In genomic region chr10:24407411-24408227, GRCm38 (mm10) we compare ENCODE assay signal across 15 mouse cellular contexts.
DNase-seq lines count a peak whose midpoint lies in the region; ATAC-seq lines count a peak whose summit lies in the region.
"Had no signal": no experiment of that assay in that cellular context is flagged by ENCODE, and none has a peak within 500 bp of the region (broad histone marks: within the 10 kb centered on the region; RNA-seq: fewer than 3 reads in every experiment).

No protein-coding gene starts in this region.

- H3K9me3 ChIP-seq in hindbrain, embryonic 13.5 days, result no peaks in the 10 kb centered on the region
- no peaks in the 10 kb centered on the region for H3K9me3 ChIP-seq in midbrain, embryonic 15.5 days
- H3K9me3 ChIP-seq: embryonic facial prominence, embryonic 10.5 days; limb, embryonic 15.5 days had no signal

- ATAC-seq in hindbrain, embryonic 13.5 days (ENCODE audit: low FRiP score), result peak; percentile 59; the same call in 1 of the 2 replicates
- ATAC-seq in midbrain, embryonic 15.5 days (replicated peaks), result peak; percentile 78

- DNase-seq in R1 (ENCODE audit: low read depth, low spot score), result peak; percentile 19
- peak; percentile 54 for DNase-seq in embryo, embryonic 11 days
- DNase-seq in right cerebral cortex, postnatal 25 days, result no peak
- DNase-seq in spleen, adult 12 weeks (ENCODE audit: low spot score), result no peak
- no peak for DNase-seq in kidney, postnatal 14 days
- DNase-seq: adrenal gland, adult 2 months; cerebellum, adult 9-10 months; heart, adult 2 months; lung, adult 18-20 months; lung, postnatal 36 days had no signal

- no peak overlapping the region for H3K4me3 ChIP-seq in hindbrain, embryonic 13.5 days
- H3K4me3 ChIP-seq in midbrain, embryonic 15.5 days, result no peak overlapping the region
- H3K4me3 ChIP-seq: embryonic facial prominence, embryonic 10.5 days; erythroblast, embryonic 14.5 days; heart, adult 2 months; limb, embryonic 15.5 days had no signal

- no peaks in the 10 kb centered on the region for H3K36me3 ChIP-seq in hindbrain, embryonic 13.5 days
- no peaks in the 10 kb centered on the region for H3K36me3 ChIP-seq in midbrain, embryonic 15.5 days (replicated peaks)
- H3K36me3 ChIP-seq: embryonic facial prominence, embryonic 10.5 days; limb, embryonic 15.5 days had no signal

- H3K27ac ChIP-seq in hindbrain, embryonic 13.5 days, result peak overlapping the region; percentile 58; the same call in 1 of the 2 replicates
- H3K27ac ChIP-seq in midbrain, embryonic 15.5 days, result 0 out of 2 replicates have a peak overlapping the region, but pooled peaks have one; percentile 4
- H3K27ac ChIP-seq: embryonic facial prominence, embryonic 10.5 days; heart, adult 2 months; limb, embryonic 15.5 days had no signal

- WGBS in hindbrain, embryonic 13.5 days, result 13% methylated on average over 6 of the region's 6 CpGs
- 10% methylated on average over 6 of the region's 6 CpGs for WGBS in midbrain, embryonic 15.5 days

- peaks cover 7% of the 10 kb centered on the region; the same call in 1 of the 2 replicates for H3K4me1 ChIP-seq in hindbrain, embryonic 13.5 days (replicated peaks)
- H3K4me1 ChIP-seq in midbrain, embryonic 15.5 days, result 0 out of 2 replicates have a peak, but pooled peaks cover 6% of the 10 kb centered on the region
- H3K4me1 ChIP-seq: limb, embryonic 15.5 days had no signal

- no peaks in the 10 kb centered on the region for H3K27me3 ChIP-seq in hindbrain, embryonic 13.5 days
- no peaks in the 10 kb centered on the region for H3K27me3 ChIP-seq in midbrain, embryonic 15.5 days (replicated peaks)
- H3K27me3 ChIP-seq: limb, embryonic 15.5 days had no signal

- no peak overlapping the region for H3K4me2 ChIP-seq in hindbrain, embryonic 13.5 days
- no peak overlapping the region for H3K4me2 ChIP-seq in midbrain, embryonic 15.5 days
- H3K4me2 ChIP-seq: limb, embryonic 15.5 days had no signal

- H3K9ac ChIP-seq in hindbrain, embryonic 13.5 days, result no peak overlapping the region
- H3K9ac ChIP-seq in midbrain, embryonic 15.5 days, result no peak overlapping the region
- H3K9ac ChIP-seq: limb, embryonic 15.5 days had no signal

Comparison
In these comparisons a context has a peak if more than half of its experiments do, and no peak if none do; other contexts are left out.
1. DNase-seq: peak in R1 (single experiment) and embryo, embryonic 11 days (single experiment); none in right cerebral cortex, postnatal 25 days (single experiment), spleen, adult 12 weeks (single experiment) and kidney, postnatal 14 days (single experiment).